Mouse (Mus musculus) forebrain, embryonic 12.5 days (tissue): ENCODE data around the gene Cmtm3. TPM values are rescaled to one million over a fixed set of nuclear protein-coding genes. Genes with fewer than 3 reads are reported as not detected.
"Not testable (repeated sequence)": the region's sequence is repeated elsewhere in the genome, so short reads cannot be mapped to it uniquely, and the experiment has no call there.

Experiments used
- ATAC-seq: fragments of 200-750 bp; cut with Nextera tagmentation; 2 replicates; pipeline ENCODE4 v1.8.0; 2017; ENCODE audit warnings: moderate TSS enrichment; ENCODE audit not compliant: low FRiP score
- H3K27ac ChIP-seq: fragments of 300-500 bp; sonication (generic); 2 replicates; pipeline ENCODE4 v1.5.1; 2016; ENCODE audit warnings: mild to moderate bottlenecking
- H3K27me3 ChIP-seq: fragments of 300-500 bp; sonication (generic); 2 replicates; pipeline ENCODE4 v1.6.1; 2016; ENCODE audit warnings: mild to moderate bottlenecking
- H3K36me3 ChIP-seq: fragments of 300-500 bp; sonication (generic); replicated peaks from 2 replicates; pipeline ENCODE4 v1.6.1; 2016; ENCODE audit warnings: mild to moderate bottlenecking
- H3K4me1 ChIP-seq: fragments of 300-500 bp; sonication (generic); 2 replicates; pipeline ENCODE4 v1.6.1; 2016
- H3K4me2 ChIP-seq: fragments of 300-500 bp; sonication (generic); 2 replicates; pipeline ENCODE4 v1.6.1; 2016; ENCODE audit warnings: mild to moderate bottlenecking, moderate library complexity
- H3K4me3 ChIP-seq: fragments of 300-500 bp; sonication (generic); replicated peaks from 2 replicates; pipeline ENCODE4 v1.5.1; 2016; ENCODE audit warnings: mild to moderate bottlenecking
- H3K9ac ChIP-seq: fragments of 300-500 bp; sonication (generic); 2 replicates; pipeline ENCODE4 v1.6.1; 2016; ENCODE audit warnings: mild to moderate bottlenecking
- H3K9me3 ChIP-seq: fragments of 300-500 bp; sonication (generic); 2 replicates; pipeline ENCODE4 v1.6.1; 2016
- WGBS: fragments of 180-500 bp; shearing (Covaris S2); methylation state at CpG from one replicate; pipeline ENCODE4 v1.1.7; 2016; 5-methylcytosine and 5-hydroxymethylcytosine counted together
- polyA plus RNA-seq: library from polyadenylated mRNA; unstranded; fragments of >200 nt; fragmentation: Nextera tagmentation; extraction: Ambion mirVana; gene quantifications from 2 replicates; pipeline ENCODE4 v1.2.1, GENCODE M21; 2016

Gene Cmtm3
- 51.3 and 59.9 TPM in 2 replicates for polyA plus RNA-seq

DNA sequence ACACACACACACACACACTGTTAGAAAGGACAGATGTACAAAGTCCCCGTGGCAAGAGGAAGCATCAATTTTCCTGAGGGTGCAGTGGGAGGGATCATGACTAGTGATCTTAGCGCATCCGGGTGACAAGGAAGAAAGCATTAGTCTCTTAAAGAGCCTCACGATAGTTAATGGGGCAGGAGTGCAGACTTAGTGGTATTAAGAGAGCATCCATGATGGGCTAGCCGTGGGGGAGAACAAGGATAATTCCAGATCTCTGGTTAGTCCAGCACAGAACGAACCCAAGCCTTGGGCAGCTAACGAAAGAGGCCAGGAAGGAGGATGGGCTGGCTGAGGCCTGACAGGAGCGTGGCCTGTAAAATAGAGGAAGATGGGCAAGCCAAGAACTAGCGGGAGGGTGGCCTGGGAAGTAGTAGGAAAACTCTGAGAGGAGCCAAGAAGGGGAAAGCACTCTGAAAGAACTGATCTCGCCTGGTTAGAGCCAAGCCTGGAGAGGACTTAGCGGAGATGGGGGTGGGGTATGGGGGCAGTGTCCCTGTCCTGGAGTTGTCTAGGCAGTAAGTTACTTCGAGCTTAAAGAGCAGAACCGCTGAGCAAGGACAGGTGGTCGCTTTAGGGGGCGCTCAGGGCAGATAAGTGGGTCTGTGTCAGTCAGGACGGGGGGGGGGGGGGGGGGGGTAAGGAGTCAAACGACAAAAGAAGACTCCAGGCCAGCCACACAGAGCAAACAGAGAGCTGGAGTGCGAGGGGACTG, at the start of gene Cmtm3:
TSS of gene Cmtm3 (plus strand) at position 182 of the 754 bp plus-strand sequence.
- H3K9me3 ChIP-seq: 0 out of 2 replicates have a peak, but pooled peaks cover 4% of the 10 kb centered on the region
- H3K27ac ChIP-seq: no peak within 1 kb of the TSS
- ATAC-seq: no peak; the same call in 1 of the 2 replicates
- H3K27me3 ChIP-seq: peaks cover 4% of the 10 kb centered on the region; the same call in 1 of the 2 replicates
- H3K36me3 ChIP-seq: no peaks in the 10 kb centered on the region
- H3K9ac ChIP-seq: peak within 1 kb of the TSS; percentile 73
- H3K4me2 ChIP-seq: peak within 1 kb of the TSS; percentile 82
- H3K4me1 ChIP-seq: peaks cover 25% of the 10 kb centered on the region
- WGBS: 14% methylated on average over 18 of the region's 18 CpGs
- H3K4me3 ChIP-seq: peak within 1 kb of the TSS; percentile 59

- not testable (repeated sequence) for ATAC-seq
Observed at GRCm38 (mm10) chr8:104293081-104293480, 46.1 kb upstream of the Cmtm3 start, which contains the start of gene Cmtm2a. Cmtm2a (minus strand) TSS chr8:104293181.

GRCm38 (mm10) chr8:104294396-104294795, 44.8 kb upstream of the Cmtm3 start:
- Histone ChIP-seq H3K27ac (no peak overlapping the region), H3K4me3 (no peak overlapping the region), H3K27me3 (no peaks in the 10 kb centered on the region), H3K9ac (no peak overlapping the region), H3K9me3 (no peaks in the 10 kb centered on the region), H3K36me3 (no peaks in the 10 kb centered on the region), H3K4me1 (no peaks in the 10 kb centered on the region), H3K4me2 (no peak overlapping the region)
- 85% methylated on average over 1 of the region's 1 CpGs for WGBS
- no peak for ATAC-seq

More at GRCm38 (mm10) chr8:104293081-104293480, 46.1 kb upstream of the Cmtm3 start, which contains the start of gene Cmtm2a:
- not testable (repeated sequence) for H3K9me3 ChIP-seq, H3K27me3 ChIP-seq, H3K4me2 ChIP-seq, H3K27ac ChIP-seq, H3K9ac ChIP-seq, H3K36me3 ChIP-seq, H3K4me1 ChIP-seq, H3K4me3 ChIP-seq
- WGBS: 91% methylated on average over 12 of the region's 12 CpGs

- H3K27ac ChIP-seq: not testable (repeated sequence)
- peak; percentile 84 for ATAC-seq
Observed at GRCm38 (mm10) chr8:104301577-104301976, 37.6 kb upstream of the Cmtm3 start.

DNA sequence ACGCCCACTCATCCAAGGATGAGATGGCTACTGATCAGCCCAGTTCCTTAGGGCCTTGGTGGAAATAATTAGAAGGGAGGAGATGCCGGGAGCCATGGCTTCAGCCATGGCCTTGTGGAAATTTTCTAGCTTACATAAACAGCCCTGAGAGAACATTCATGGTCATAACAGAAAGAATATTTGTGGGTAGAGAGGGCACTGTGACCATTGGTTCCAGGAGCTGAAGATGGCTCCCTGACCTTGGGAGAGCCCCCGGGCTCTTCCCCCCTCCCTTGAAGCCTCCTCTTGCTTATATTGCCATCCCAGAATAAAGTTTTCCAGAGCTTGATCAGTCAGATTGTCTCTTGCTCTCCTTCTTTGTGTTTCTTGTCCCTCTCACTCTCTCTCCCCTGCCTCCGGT, 36.7 kb upstream of the Cmtm3 start:
- not testable (repeated sequence) for H3K36me3 ChIP-seq, H3K9ac ChIP-seq, ATAC-seq, H3K4me2 ChIP-seq, H3K9me3 ChIP-seq, H3K27ac ChIP-seq, H3K27me3 ChIP-seq, H3K4me3 ChIP-seq
- WGBS: 91% methylated on average over 4 of the region's 4 CpGs
- peaks cover 13% of the 10 kb centered on the region for H3K4me1 ChIP-seq

More at GRCm38 (mm10) chr8:104301577-104301976, 37.6 kb upstream of the Cmtm3 start:
- not testable (repeated sequence) for H3K36me3 ChIP-seq, H3K9me3 ChIP-seq, H3K4me2 ChIP-seq, H3K27me3 ChIP-seq, H3K4me3 ChIP-seq, H3K9ac ChIP-seq
- peaks cover 13% of the 10 kb centered on the region for H3K4me1 ChIP-seq
- WGBS: 2% methylated on average over 3 of the region's 3 CpGs

- H3K9ac ChIP-seq: no peak overlapping the region
- no peaks in the 10 kb centered on the region for H3K9me3 ChIP-seq
- H3K4me1 ChIP-seq: peaks cover 13% of the 10 kb centered on the region
- no peaks in the 10 kb centered on the region for H3K27me3 ChIP-seq
- no peaks in the 10 kb centered on the region for H3K36me3 ChIP-seq
- no peak overlapping the region for H3K4me3 ChIP-seq
- no peak overlapping the region for H3K4me2 ChIP-seq
- H3K27ac ChIP-seq: no peak overlapping the region
- ATAC-seq: no peak
- WGBS: 89% methylated on average over 11 of the region's 11 CpGs
Observed at GRCm38 (mm10) chr8:104304962-104305361, 34.2 kb upstream of the Cmtm3 start.

- not testable (repeated sequence) for ATAC-seq, H3K4me2 ChIP-seq, H3K27me3 ChIP-seq, H3K4me3 ChIP-seq, H3K9ac ChIP-seq, H3K36me3 ChIP-seq, H3K27ac ChIP-seq, H3K9me3 ChIP-seq, H3K4me1 ChIP-seq
- 72% methylated on average over 6 of the region's 6 CpGs for WGBS
Observed at GRCm38 (mm10) chr8:104308341-104308740, 30.9 kb upstream of the Cmtm3 start.

DNA sequence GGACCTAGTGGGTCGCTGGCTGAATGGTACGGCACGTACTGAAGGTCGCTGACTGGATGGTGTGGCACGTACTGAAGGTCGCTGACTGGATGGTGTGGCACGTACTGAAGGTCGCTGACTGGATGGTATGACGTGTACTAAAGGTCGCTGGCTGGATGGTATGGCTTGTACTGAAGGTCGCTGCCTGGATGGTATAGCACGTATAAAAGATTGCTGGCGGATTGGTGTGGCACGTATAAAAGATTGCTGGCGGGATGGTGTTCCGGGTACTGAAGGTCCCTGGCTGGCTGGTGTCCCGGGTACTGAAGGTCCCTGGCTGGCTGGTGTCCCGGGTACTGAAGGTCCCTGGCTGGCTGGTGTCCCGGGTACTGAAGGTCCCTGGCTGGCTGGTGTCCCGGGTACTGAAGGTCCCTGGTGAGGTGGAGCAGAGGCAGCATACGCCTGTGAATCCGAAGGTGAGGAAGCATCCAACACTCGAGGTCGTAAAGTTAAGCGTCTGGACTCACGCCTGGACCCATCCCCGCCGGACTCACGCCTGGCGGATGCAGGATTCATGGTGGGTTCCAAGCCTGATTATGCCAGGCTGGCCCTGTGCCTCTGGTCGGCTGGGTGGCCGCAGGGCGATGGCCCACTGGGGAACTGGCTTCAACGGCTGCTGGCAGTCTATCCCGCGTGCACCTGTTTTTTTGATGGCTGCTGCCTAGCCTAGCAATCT, 29.6 kb upstream of the Cmtm3 start, which contains the start of the genes Gm45711 and Cmtm1:
TSS of gene Gm45711 (minus strand) at position 641 of the 715 bp plus-strand sequence.
TSS of gene Cmtm1 (minus strand) at position 705 of the 715 bp plus-strand sequence.
- not testable (repeated sequence) for H3K4me1 ChIP-seq, H3K36me3 ChIP-seq, H3K4me2 ChIP-seq, H3K4me3 ChIP-seq, H3K27ac ChIP-seq, H3K9ac ChIP-seq, H3K27me3 ChIP-seq, H3K9me3 ChIP-seq, ATAC-seq
- 94% methylated on average over 36 of the region's 36 CpGs for WGBS

- not testable (repeated sequence) for H3K27me3 ChIP-seq, H3K27ac ChIP-seq, ATAC-seq, H3K4me1 ChIP-seq, H3K4me2 ChIP-seq, H3K36me3 ChIP-seq, H3K9ac ChIP-seq, H3K9me3 ChIP-seq, H3K4me3 ChIP-seq
- 83% methylated on average over 3 of the region's 3 CpGs for WGBS
Observed at GRCm38 (mm10) chr8:104312023-104312422, 27.2 kb upstream of the Cmtm3 start.

- Histone ChIP-seq H3K36me3 (no peaks in the 10 kb centered on the region), H3K27me3 (no peaks in the 10 kb centered on the region), H3K9me3 (no peaks in the 10 kb centered on the region), H3K4me3 (no peak overlapping the region), H3K4me2 (no peak overlapping the region), H3K4me1 (no peaks in the 10 kb centered on the region), H3K27ac (no peak overlapping the region), H3K9ac (no peak overlapping the region)
- ATAC-seq: no peak
- WGBS: 74% methylated on average over 4 of the region's 4 CpGs
Observed at GRCm38 (mm10) chr8:104313311-104313710, 25.9 kb upstream of the Cmtm3 start.

- H3K4me1 ChIP-seq, H3K27ac ChIP-seq, H3K4me2 ChIP-seq, H3K27me3 ChIP-seq, H3K4me3 ChIP-seq, H3K36me3 ChIP-seq, H3K9me3 ChIP-seq, ATAC-seq, H3K9ac ChIP-seq: not testable (repeated sequence)
- 89% methylated on average over 11 of the region's 11 CpGs for WGBS
Observed at GRCm38 (mm10) chr8:104321267-104321666, 17.9 kb upstream of the Cmtm3 start, which contains the start of gene Gm11020. Gm11020 (plus strand) TSS chr8:104321567.

DNA sequence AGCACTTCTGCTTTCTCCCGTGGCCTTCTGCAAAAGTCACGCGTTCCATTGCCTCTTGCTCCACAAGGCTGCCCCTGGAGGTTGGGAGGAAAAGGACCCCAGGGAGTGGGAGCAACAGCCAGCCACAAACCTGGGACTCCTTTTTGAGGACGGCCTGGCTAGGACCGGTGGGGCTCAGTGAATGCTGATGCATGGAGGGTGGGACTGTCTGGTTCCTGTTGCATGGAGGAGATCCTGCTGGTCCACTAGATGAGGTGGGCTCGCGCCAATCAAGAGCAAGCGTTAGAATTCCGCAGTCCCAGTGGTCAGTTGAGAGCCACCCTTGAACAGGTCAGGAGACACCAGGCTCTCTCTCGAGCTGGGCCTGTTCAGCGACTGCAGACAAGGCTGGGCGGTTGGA, 17.3 kb upstream of the Cmtm3 start, which contains the start of gene Cmtm2b:
TSS of gene Cmtm2b (plus strand) at position 301 of the 400 bp plus-strand sequence.
- not testable (repeated sequence) for H3K27me3 ChIP-seq, H3K4me1 ChIP-seq, H3K36me3 ChIP-seq, H3K4me2 ChIP-seq, H3K9ac ChIP-seq, H3K27ac ChIP-seq, H3K9me3 ChIP-seq, H3K4me3 ChIP-seq, ATAC-seq
- WGBS: 93% methylated on average over 12 of the region's 12 CpGs
